Mouse (Mus musculus): Measurements from ENCODE around the gene Slamf9. TPM values are rescaled to one million over a fixed set of nuclear protein-coding genes. Genes with fewer than 3 reads are reported as not detected.

Slamf9 gene
- total and polyA plus RNA-seq, 3 experiments = 0.38 TPM; not detected in 2

DNA sequence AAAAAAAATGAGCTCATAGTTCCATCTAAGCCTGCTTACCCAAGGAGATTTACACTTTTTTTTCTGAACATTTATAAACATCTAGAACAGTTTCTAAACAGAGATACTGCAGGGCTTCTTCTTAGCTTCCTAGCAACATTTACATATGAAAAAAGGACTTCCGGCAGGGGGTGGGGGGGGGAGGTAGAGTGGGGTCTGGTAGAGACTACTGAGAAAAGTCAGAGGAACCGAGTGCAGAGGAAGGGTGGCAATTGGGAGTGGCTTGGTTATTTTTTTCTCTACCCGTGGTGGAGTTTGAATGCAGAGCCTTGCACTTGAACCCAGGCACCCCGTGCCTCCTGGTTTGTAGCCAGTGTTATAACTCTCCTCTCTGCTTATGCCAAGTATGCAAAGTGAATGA is 19.7 kb upstream of the Slamf9 start:
- H3K4me1 ChIP-seq (ENCODE audit: control insufficient read depth in 1 of 2, insufficient read depth in 2 of 2, low read length in 2 of 2) = no peaks in the 10 kb centered on the region
- H3K9ac ChIP-seq (ENCODE audit: control insufficient read depth, low read depth, low read length, poor library complexity, severe bottlenecking) = no peak overlapping the region
- H3K4me3 ChIP-seq (ENCODE audit: control insufficient read depth in 1 of 2, insufficient read depth in 1 of 2, low read depth in 2 of 2, low read length in 2 of 2) = no peak overlapping the region
- no peak overlapping the region for H3K27ac ChIP-seq (ENCODE audit: control insufficient read depth, low read depth, low read length)
- H3K36me3 ChIP-seq (ENCODE audit: control insufficient read depth in 1 of 2, insufficient read depth in 2 of 2, low read length in 2 of 2) = no peaks in the 10 kb centered on the region
- TF ChIP-seq TAL1 (IDR thresholded peaks at IDR 0.05; ENCODE audit: low read length) = no peak
- no peak for TF ChIP-seq TBP (IDR thresholded peaks at IDR 0.05; ENCODE audit: low read depth, low read length)
- TF ChIP-seq CTCF (IDR thresholded peaks at IDR 0.05 in 2 of 3, conservative IDR thresholded peaks at IDR 0.05 in 1 of 3; ENCODE audit: control insufficient read depth in 1 of 3, insufficient read depth in 1 of 3, low read depth in 2 of 3, low read length in 3 of 3, poor library complexity in 1 of 3, severe bottlenecking in 1 of 3) = no peak
- TF ChIP-seq JUND (IDR thresholded peaks at IDR 0.05; ENCODE audit: low read depth, low read length) = no peak
- TF ChIP-seq KAT2A (conservative IDR thresholded peaks at IDR 0.05; ENCODE audit: low read depth, low read length) = no peak
- no peak for TF ChIP-seq ELF1 (IDR thresholded peaks at IDR 0.05; ENCODE audit: low read depth, low read length)
- TF ChIP-seq USF1 (IDR thresholded peaks at IDR 0.05; ENCODE audit: low read depth, low read length) = no peak
- no peaks in the 10 kb centered on the region for H3K79me2 ChIP-seq (ENCODE audit: control insufficient read depth, insufficient read depth, low read length, poor library complexity)
- H3K27me3 ChIP-seq (ENCODE audit: control insufficient read depth in 1 of 2, insufficient read depth in 2 of 2, low read length in 2 of 2) = peaks cover 0 to 2% of the 10 kb centered on the region in 2 experiments; a peak in 1 of 4 replicates
- DNase-seq (ENCODE audit: low read depth, low spot score) = no peak
- no peaks in the 10 kb centered on the region for H3K9me3 ChIP-seq (replicated peaks; ENCODE audit: insufficient read depth, low read length)

DNA sequence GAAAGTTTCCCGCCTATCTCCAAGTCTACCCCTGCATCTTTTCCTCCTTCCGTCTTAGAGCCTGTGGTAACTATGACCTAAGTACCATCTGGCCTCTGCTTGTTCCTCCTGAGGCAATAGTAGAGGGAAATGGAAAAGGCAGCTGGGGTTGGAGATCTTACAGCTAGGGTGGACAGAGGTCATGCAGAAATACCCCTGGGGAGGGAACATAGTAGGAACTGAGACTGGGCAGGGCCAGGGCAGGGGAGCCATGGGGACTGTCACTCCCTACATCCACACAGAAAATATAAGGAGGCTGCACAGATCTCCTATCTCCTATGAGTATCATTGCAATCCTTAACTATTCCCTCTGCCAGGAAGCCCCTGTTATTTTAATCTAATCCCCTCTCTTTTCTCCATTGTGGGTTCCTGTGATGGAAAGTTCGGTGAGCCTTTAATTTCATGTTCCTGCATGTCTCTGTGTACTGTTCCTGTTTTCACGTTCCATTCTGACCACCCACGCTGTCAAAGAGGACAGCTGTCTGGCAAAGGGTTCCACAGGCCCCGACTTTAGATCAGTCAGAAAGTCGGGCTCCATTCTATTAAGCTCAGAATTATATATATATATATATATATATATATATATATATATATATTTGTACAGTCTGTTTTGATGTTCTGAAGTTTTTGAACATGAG is 19.0 kb upstream of the Slamf9 start:
- H3K4me3 ChIP-seq (ENCODE audit: control insufficient read depth in 1 of 2, insufficient read depth in 1 of 2, low read depth in 2 of 2, low read length in 2 of 2) = no peak overlapping the region

DNA sequence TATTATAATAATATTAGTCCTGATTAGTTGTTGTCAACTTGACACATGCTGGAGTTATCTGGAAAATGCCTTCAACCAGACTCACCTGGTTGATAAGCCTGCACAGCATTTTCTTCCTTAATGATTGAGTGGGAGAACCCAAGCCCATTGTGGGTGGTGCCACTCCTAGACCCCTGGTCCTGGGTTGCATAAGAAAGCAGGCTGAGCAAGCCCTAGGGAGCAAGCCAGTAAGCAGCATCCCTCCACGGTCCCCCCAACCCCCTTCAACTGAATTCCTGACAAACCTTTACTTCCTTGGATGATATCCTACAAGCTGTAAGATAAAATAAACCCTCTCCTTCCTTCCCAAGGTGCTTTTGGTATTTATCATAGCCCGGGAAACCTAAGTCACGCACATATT is 18.0 kb upstream of the Slamf9 start:
- no peaks in the 10 kb centered on the region for H3K79me2 ChIP-seq (ENCODE audit: control insufficient read depth, insufficient read depth, low read length, poor library complexity)
- H3K4me1 ChIP-seq (ENCODE audit: control insufficient read depth in 1 of 2, insufficient read depth in 2 of 2, low read length in 2 of 2) = no peaks in the 10 kb centered on the region
- H3K27me3 ChIP-seq (ENCODE audit: control insufficient read depth in 1 of 2, insufficient read depth in 2 of 2, low read length in 2 of 2) = peaks cover 0 to 3% of the 10 kb centered on the region in 2 experiments; a peak in 1 of 4 replicates
- no peaks in the 10 kb centered on the region for H3K9me3 ChIP-seq (replicated peaks; ENCODE audit: insufficient read depth, low read length)
- H3K36me3 ChIP-seq (ENCODE audit: control insufficient read depth in 1 of 2, insufficient read depth in 2 of 2, low read length in 2 of 2) = no peaks in the 10 kb centered on the region
- H3K9ac ChIP-seq (ENCODE audit: control insufficient read depth, low read depth, low read length, poor library complexity, severe bottlenecking) = no peak overlapping the region
- H3K4me3 ChIP-seq (ENCODE audit: control insufficient read depth in 1 of 2, insufficient read depth in 1 of 2, low read depth in 2 of 2, low read length in 2 of 2) = no peak overlapping the region
- TF ChIP-seq MEF2A (IDR thresholded peaks at IDR 0.05; ENCODE audit: extremely low read depth, insufficient replicate concordance, low read depth, low read length, poor library complexity, severe bottlenecking) = no peak
- TF ChIP-seq SMC3 (IDR thresholded peaks at IDR 0.05; ENCODE audit: low read depth, low read length) = no peak
- no peak for TF ChIP-seq RAD21 (IDR thresholded peaks at IDR 0.05; ENCODE audit: low read depth, low read length)
- TF ChIP-seq ZNF384 (IDR thresholded peaks at IDR 0.05; ENCODE audit: low read depth, low read length) = no peak
- TF ChIP-seq BHLHE40 (IDR thresholded peaks at IDR 0.05; ENCODE audit: borderline replicate concordance, low read depth, low read length) = no peak
- TF ChIP-seq ELF1 (IDR thresholded peaks at IDR 0.05; ENCODE audit: low read depth, low read length) = no peak
- no peak for TF ChIP-seq JUND (IDR thresholded peaks at IDR 0.05; ENCODE audit: low read depth, low read length)
- no peak for TF ChIP-seq MYB (IDR thresholded peaks at IDR 0.05; ENCODE audit: low read depth, low read length)
- TF ChIP-seq CHD2 (IDR thresholded peaks at IDR 0.05; ENCODE audit: low read length) = no peak
- no peak for TF ChIP-seq USF2 (IDR thresholded peaks at IDR 0.05; ENCODE audit: borderline replicate concordance in 1 of 2, insufficient read depth in 1 of 2, low read depth in 1 of 2, low read length in 2 of 2)
- no peak for TF ChIP-seq ETS1 (IDR thresholded peaks at IDR 0.05; ENCODE audit: low read depth, low read length)
- no peak for TF ChIP-seq TBP (IDR thresholded peaks at IDR 0.05; ENCODE audit: low read depth, low read length)
- TF ChIP-seq TAL1 (IDR thresholded peaks at IDR 0.05; ENCODE audit: low read length) = no peak
- no peak for TF ChIP-seq POLR2A (IDR thresholded peaks at IDR 0.05; ENCODE audit: control insufficient read depth in 1 of 2, insufficient read depth in 1 of 2, low read depth in 1 of 2, low read length in 2 of 2, poor library complexity in 1 of 2)
- TF ChIP-seq NELFE (IDR thresholded peaks at IDR 0.05; ENCODE audit: low read depth, low read length) = no peak
- no peak for TF ChIP-seq ZMIZ1 (IDR thresholded peaks at IDR 0.05; ENCODE audit: low read depth, low read length)
- no peak for TF ChIP-seq CTCF (IDR thresholded peaks at IDR 0.05 in 2 of 3, conservative IDR thresholded peaks at IDR 0.05 in 1 of 3; ENCODE audit: control insufficient read depth in 1 of 3, insufficient read depth in 1 of 3, low read depth in 2 of 3, low read length in 3 of 3, poor library complexity in 1 of 3, severe bottlenecking in 1 of 3)
- DNase-seq (ENCODE audit: low read depth, low spot score) = no peak
- H3K27ac ChIP-seq (ENCODE audit: control insufficient read depth, low read depth, low read length) = no peak overlapping the region

More for the DNA sequence above, 19.0 kb upstream of the Slamf9 start:
- Histone ChIP-seq H3K27ac (ENCODE audit: control insufficient read depth, low read depth, low read length) (no peak overlapping the region), H3K9ac (ENCODE audit: control insufficient read depth, low read depth, low read length, poor library complexity, severe bottlenecking) (no peak overlapping the region), H3K79me2 (ENCODE audit: control insufficient read depth, insufficient read depth, low read length, poor library complexity) (no peaks in the 10 kb centered on the region), H3K36me3 (ENCODE audit: control insufficient read depth in 1 of 2, insufficient read depth in 2 of 2, low read length in 2 of 2) (no peaks in the 10 kb centered on the region), H3K27me3 (ENCODE audit: control insufficient read depth in 1 of 2, insufficient read depth in 2 of 2, low read length in 2 of 2) (peaks cover 0 to 2% of the 10 kb centered on the region in 2 experiments; a peak in 1 of 4 replicates), H3K4me1 (ENCODE audit: control insufficient read depth in 1 of 2, insufficient read depth in 2 of 2, low read length in 2 of 2) (no peaks in the 10 kb centered on the region), H3K9me3 (replicated peaks; ENCODE audit: insufficient read depth, low read length) (no peaks in the 10 kb centered on the region)
- DNase-seq (ENCODE audit: low read depth, low spot score) = no peak
- no peak for TF ChIP-seq CTCF (IDR thresholded peaks at IDR 0.05 in 2 of 3, conservative IDR thresholded peaks at IDR 0.05 in 1 of 3; ENCODE audit: control insufficient read depth in 1 of 3, insufficient read depth in 1 of 3, low read depth in 2 of 3, low read length in 3 of 3, poor library complexity in 1 of 3, severe bottlenecking in 1 of 3)

Measured in MEL (cell line).